Comparison of ENCODE assay signal across 9 mouse cellular contexts in the genomic region with DNA sequence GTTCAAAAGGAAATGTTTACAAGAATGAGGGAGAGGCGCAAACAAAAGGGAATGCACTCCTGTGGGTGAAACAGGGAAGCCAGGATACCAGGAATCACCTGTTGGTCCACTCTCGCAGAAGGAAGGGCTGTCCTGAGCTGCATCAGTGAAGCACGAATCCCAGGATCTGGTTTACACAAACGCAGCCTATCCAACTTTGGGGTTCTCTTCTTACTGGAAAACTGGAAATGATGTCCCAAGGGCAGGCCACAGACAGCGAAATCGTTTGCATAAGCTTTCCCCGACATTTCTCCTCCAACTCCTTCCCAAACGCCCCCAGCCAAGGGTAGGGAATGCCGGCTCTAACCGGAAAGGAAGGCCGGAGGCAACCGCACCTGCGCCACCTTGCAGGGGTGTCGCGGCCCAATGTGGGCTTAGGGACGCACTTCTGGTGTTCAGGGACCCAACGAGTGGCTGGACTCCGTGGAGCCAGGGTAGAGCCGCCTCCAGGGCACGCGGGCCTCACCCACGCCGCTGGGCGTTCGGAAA. TPM values are rescaled to one million over a fixed set of nuclear protein-coding genes. Genes with fewer than 3 reads are reported as not detected.
DNase-seq lines count a peak whose midpoint lies in the region; ATAC-seq and TF ChIP-seq lines count a peak whose summit lies in the region.
"Had no signal": no experiment of that assay in that cellular context is flagged by ENCODE, and none has a peak within 500 bp of the region (broad histone marks: within the 10 kb centered on the region; RNA-seq: fewer than 3 reads in every experiment).

No protein-coding gene starts in this region.

- 8% methylated on average over 25 of the region's 25 CpGs for WGBS in kidney, adult 2 months
- 6% methylated on average over 25 of the region's 25 CpGs for WGBS in hindbrain, embryonic 10.5 days
- WGBS in midbrain, embryonic 11.5 days: 7% methylated on average over 25 of the region's 25 CpGs

- peaks cover 18% of the 10 kb centered on the region; the same call in 1 of the 2 replicates for H3K4me1 ChIP-seq in kidney, adult 2 months (ENCODE audit: control insufficient read depth, insufficient read depth, low read length)
- peaks cover 20% of the 10 kb centered on the region for H3K4me1 ChIP-seq in hindbrain, embryonic 10.5 days (replicated peaks)
- peaks cover 9% of the 10 kb centered on the region for H3K4me1 ChIP-seq in midbrain, embryonic 11.5 days (ENCODE audit: control insufficient read depth, insufficient read depth, low read length)

- H3K9ac ChIP-seq in midbrain, embryonic 11.5 days (ENCODE audit: low read length): peak overlapping the region; percentile 28

- ATAC-seq in midbrain, embryonic 11.5 days (ENCODE audit: low FRiP score): no peak

- H3K27ac ChIP-seq in kidney, adult 2 months (ENCODE audit: insufficient read depth, low read depth, low read length): peak overlapping the region; percentile 91
- peak overlapping the region; percentile 70 for H3K27ac ChIP-seq in hindbrain, embryonic 10.5 days
- H3K27ac ChIP-seq in midbrain, embryonic 11.5 days (ENCODE audit: low read depth, low read length): no peak overlapping the region

- no peaks in the 10 kb centered on the region for H3K27me3 ChIP-seq in kidney, adult 2 months (replicated peaks; ENCODE audit: control insufficient read depth, insufficient read depth, low read length)
- H3K27me3 ChIP-seq in hindbrain, embryonic 10.5 days (ENCODE audit: insufficient read depth, poor library complexity, severe bottlenecking): peaks cover 69% of the 10 kb centered on the region
- peaks cover 36% of the 10 kb centered on the region for H3K27me3 ChIP-seq in midbrain, embryonic 11.5 days (ENCODE audit: control insufficient read depth, insufficient read depth, low read length)

- no peak for DNase-seq in kidney, adult 2 months
- no peak for DNase-seq in kidney, adult 18-20 months
- peak; percentile 34 for DNase-seq in WW6 (ENCODE audit: low read depth, low spot score)
- DNase-seq in hindbrain, embryonic 10.5 days (ENCODE audit: low spot score): peak; percentile 27
- peak; percentile 88 for DNase-seq in midbrain, embryonic 11.5 days (ENCODE audit: low spot score, missing footprints)
- no peak for DNase-seq in natural killer cell, adult 2 months (ENCODE audit: low spot score in 2 of 2)
- DNase-seq in layer of hippocampus, postnatal 14 days (ENCODE audit: low spot score in 2 of 2): no peak
- DNase-seq in B cell, adult 2 months: no peak

- peak overlapping the region; percentile 64 for H3K4me2 ChIP-seq in midbrain, embryonic 11.5 days

- TF ChIP-seq CTCF in kidney, adult 2 months (conservative IDR thresholded peaks at IDR 0.05; ENCODE audit: insufficient read depth, insufficient read length, low read depth, low read length): no peak

- peak overlapping the region; percentile 82 for H3K4me3 ChIP-seq in kidney, adult 2 months (ENCODE audit: insufficient read depth, low read depth, low read length)
- H3K4me3 ChIP-seq in hindbrain, embryonic 10.5 days: peak overlapping the region; percentile 57
- peak overlapping the region; percentile 37 for H3K4me3 ChIP-seq in midbrain, embryonic 11.5 days (ENCODE audit: low read depth, low read length)

- no peaks in the 10 kb centered on the region for H3K9me3 ChIP-seq in hindbrain, embryonic 10.5 days
- no peaks in the 10 kb centered on the region for H3K9me3 ChIP-seq in midbrain, embryonic 11.5 days (ENCODE audit: control insufficient read depth, low read length)

- no peak for TF ChIP-seq POLR2A in kidney, adult 2 months (IDR thresholded peaks at IDR 0.05; ENCODE audit: low read depth, low read length)

- no peaks in the 10 kb centered on the region for H3K36me3 ChIP-seq in kidney, adult 2 months (ENCODE audit: control insufficient read depth, insufficient read depth, low read length)
- H3K36me3 ChIP-seq in hindbrain, embryonic 10.5 days: no peaks in the 10 kb centered on the region
- H3K36me3 ChIP-seq in midbrain, embryonic 11.5 days (ENCODE audit: control insufficient read depth, insufficient read depth, low read length): no peaks in the 10 kb centered on the region

RNA-seq across cellular contexts. Expression of a gene that starts 0.4 kb away (rescaled TPM):
- polyA plus RNA-seq in kidney, adult 2 months (2012; rRNA removed): 86.7 and 91.1 TPM in 2 replicates
- polyA plus RNA-seq in hindbrain, embryonic 10.5 days (2016; fragmentation: Nextera tagmentation; extraction: Ambion mirVana): 5.4 and 8.2 TPM in 2 replicates
- 1.1 and 1.2 TPM in 2 replicates for polyA plus RNA-seq in midbrain, embryonic 11.5 days (2014; fragmentation: Nextera tagmentation; extraction: Ambion mirVana)
- under 1 TPM; 0.64 to 0.88 TPM for total RNA-seq in layer of hippocampus, postnatal 14 days (2021)
- total RNA-seq: MEL had no signal

RNA-seq across cellular contexts. Expression of a gene that starts 7.0 kb away (rescaled TPM):
- polyA plus RNA-seq in kidney, adult 2 months (2012; rRNA removed): 1.6 and 1.9 TPM in 2 replicates
- not detected in 2 replicates for polyA plus RNA-seq in hindbrain, embryonic 10.5 days (2016; fragmentation: Nextera tagmentation; extraction: Ambion mirVana)
- polyA plus RNA-seq in midbrain, embryonic 11.5 days (2014; fragmentation: Nextera tagmentation; extraction: Ambion mirVana): 0.21 TPM in 1 of 2 replicates, not detected in the other
- total RNA-seq in layer of hippocampus, postnatal 14 days (2021): not detected
- total RNA-seq: MEL had no signal

RNA-seq across cellular contexts. Expression of a gene that starts 28.2 kb away (rescaled TPM):
- 3.4 and 4.6 TPM in 2 replicates for polyA plus RNA-seq in kidney, adult 2 months (2012; rRNA removed)
- 22.9 and 24.9 TPM in 2 replicates for polyA plus RNA-seq in hindbrain, embryonic 10.5 days (2016; fragmentation: Nextera tagmentation; extraction: Ambion mirVana)
- 22.5 and 25.6 TPM in 2 replicates for polyA plus RNA-seq in midbrain, embryonic 11.5 days (2014; fragmentation: Nextera tagmentation; extraction: Ambion mirVana)
- total RNA-seq in layer of hippocampus, postnatal 14 days (2021): 10 to 100 TPM; 16.9 to 18.8 TPM

RNA-seq across cellular contexts. Expression of a gene that starts 28.3 kb away (rescaled TPM):
- 39.1 and 43.2 TPM in 2 replicates for polyA plus RNA-seq in kidney, adult 2 months (2012; rRNA removed)
- 52.2 and 57.4 TPM in 2 replicates for polyA plus RNA-seq in hindbrain, embryonic 10.5 days (2016; fragmentation: Nextera tagmentation; extraction: Ambion mirVana)
- polyA plus RNA-seq in midbrain, embryonic 11.5 days (2014; fragmentation: Nextera tagmentation; extraction: Ambion mirVana): 44.2 and 48.9 TPM in 2 replicates
- 10 to 100 TPM; 33.7 to 38.0 TPM for total RNA-seq in layer of hippocampus, postnatal 14 days (2021)

RNA-seq across cellular contexts. Expression of a gene that starts 34.3 kb away (rescaled TPM):
- polyA plus RNA-seq in kidney, adult 2 months (2012; rRNA removed): 5.9 and 7.8 TPM in 2 replicates
- 1.2 and 3.8 TPM in 2 replicates for polyA plus RNA-seq in hindbrain, embryonic 10.5 days (2016; fragmentation: Nextera tagmentation; extraction: Ambion mirVana)
- 1.3 and 2.6 TPM in 2 replicates for polyA plus RNA-seq in midbrain, embryonic 11.5 days (2014; fragmentation: Nextera tagmentation; extraction: Ambion mirVana)
- 1 to 10 TPM; 9.4 to 9.6 TPM for total RNA-seq in layer of hippocampus, postnatal 14 days (2021)
- total RNA-seq: MEL had no signal

Comparison
In these comparisons a context has a peak if more than half of its experiments do, and no peak if none do; other contexts are left out.
1. DNase-seq: peak in WW6 (single experiment), hindbrain, embryonic 10.5 days (single experiment) and midbrain, embryonic 11.5 days (single experiment); none in kidney, adult 2 months (single experiment), kidney, adult 18-20 months (single experiment), natural killer cell, adult 2 months (0 of 2), layer of hippocampus, postnatal 14 days (0 of 2) and B cell, adult 2 months (0 of 2).
2. Peak in every context shown above with its lines, with median percentiles within 50 percentile points of each other: H3K4me3 ChIP-seq.